Mouse (Mus musculus): ENCODE measurements around the gene Btnl6. TPM values are rescaled to one million over a fixed set of nuclear protein-coding genes. Genes with fewer than 3 reads are reported as not detected.
"Not testable (repeated sequence)": the region's sequence is repeated elsewhere in the genome, so short reads cannot be mapped to it uniquely, and the experiment has no call there.

The Btnl6 gene
- polyA plus RNA-seq, 1 experiment from 2014 or later: not detected

DNA sequence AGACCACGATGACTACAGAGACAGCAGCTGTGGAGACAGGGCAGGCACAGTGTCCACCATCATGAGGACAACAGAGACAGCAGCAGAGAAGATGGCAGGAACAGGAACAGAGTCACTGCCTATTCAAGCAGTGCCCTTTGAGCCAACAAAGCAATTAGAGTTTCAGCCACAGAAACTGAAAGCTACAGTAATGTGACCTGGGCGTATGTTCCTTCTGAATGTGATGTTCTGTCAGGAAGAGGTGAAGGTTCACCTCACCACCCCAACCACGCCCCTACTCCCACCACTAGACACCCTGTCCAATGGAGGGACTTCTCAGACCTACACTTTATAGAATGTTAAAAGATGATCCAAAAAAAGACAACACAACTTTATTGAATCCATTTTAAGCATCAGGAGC lies 1.4 kb upstream of the Btnl6 start:
- not testable (repeated sequence) for H3K9ac ChIP-seq (ENCODE audit: low read depth, low read length); ATAC-seq

GRCm38 (mm10) chr17:34517795-34518194 lies 643 bp upstream of the Btnl6 start:
- Histone ChIP-seq H3K4me2 (ENCODE audit: low read length) (no peak overlapping the region), H3K9ac (ENCODE audit: low read depth, low read length) (no peak overlapping the region), H3K36me3 (ENCODE audit: control insufficient read depth, insufficient read depth, low read length) (no peaks in the 10 kb centered on the region), H3K27ac (ENCODE audit: low read depth, low read length) (no peak overlapping the region), H3K9me3 (ENCODE audit: control insufficient read depth, low read length) (no peaks in the 10 kb centered on the region), H3K4me1 (ENCODE audit: control insufficient read depth, insufficient read depth, low read depth, low read length) (no peaks in the 10 kb centered on the region), H3K27me3 (replicated peaks; ENCODE audit: control insufficient read depth, insufficient read depth, low read length) (no peaks in the 10 kb centered on the region), H3K4me3 (ENCODE audit: low read length) (no peak overlapping the region)
- 94% methylated on average over 4 of the region's 4 CpGs for WGBS
- no peak for ATAC-seq

More for the DNA sequence above, 1.4 kb upstream of the Btnl6 start:
- not testable (repeated sequence) for H3K27me3 ChIP-seq (replicated peaks; ENCODE audit: control insufficient read depth, insufficient read depth, low read length); H3K4me3 ChIP-seq (ENCODE audit: low read length); H3K4me2 ChIP-seq (ENCODE audit: low read length); H3K27ac ChIP-seq (ENCODE audit: low read depth, low read length); H3K4me1 ChIP-seq (ENCODE audit: control insufficient read depth, insufficient read depth, low read depth, low read length); H3K36me3 ChIP-seq (ENCODE audit: control insufficient read depth, insufficient read depth, low read length); H3K9me3 ChIP-seq (ENCODE audit: control insufficient read depth, low read length)
- WGBS: 87% methylated on average over 3 of the region's 3 CpGs

GRCm38 (mm10) chr17:34516514-34516913 lies 638 bp downstream of the Btnl6 start:
- Histone ChIP-seq H3K4me1 (ENCODE audit: control insufficient read depth, insufficient read depth, low read depth, low read length) (no peaks in the 10 kb centered on the region), H3K4me2 (ENCODE audit: low read length) (no peak overlapping the region), H3K4me3 (ENCODE audit: low read length) (no peak overlapping the region), H3K27ac (ENCODE audit: low read depth, low read length) (no peak overlapping the region), H3K9ac (ENCODE audit: low read depth, low read length) (no peak overlapping the region), H3K36me3 (ENCODE audit: control insufficient read depth, insufficient read depth, low read length) (no peaks in the 10 kb centered on the region), H3K9me3 (ENCODE audit: control insufficient read depth, low read length) (no peaks in the 10 kb centered on the region), H3K27me3 (replicated peaks; ENCODE audit: control insufficient read depth, insufficient read depth, low read length) (no peaks in the 10 kb centered on the region)
- no peak for ATAC-seq
- 76% methylated on average over 2 of the region's 2 CpGs for WGBS

- not testable (repeated sequence) for H3K4me2 ChIP-seq (ENCODE audit: low read length); H3K9ac ChIP-seq (ENCODE audit: low read depth, low read length); H3K4me1 ChIP-seq (ENCODE audit: control insufficient read depth, insufficient read depth, low read depth, low read length); H3K9me3 ChIP-seq (ENCODE audit: control insufficient read depth, low read length); H3K27me3 ChIP-seq (replicated peaks; ENCODE audit: control insufficient read depth, insufficient read depth, low read length); ATAC-seq; H3K36me3 ChIP-seq (ENCODE audit: control insufficient read depth, insufficient read depth, low read length); H3K4me3 ChIP-seq (ENCODE audit: low read length); H3K27ac ChIP-seq (ENCODE audit: low read depth, low read length)
- 79% methylated on average over 1 of the region's 1 CpGs for WGBS
These were observed 5.4 kb downstream of the Btnl6 start for GRCm38 (mm10) chr17:34511723-34512122.

- no peak for ATAC-seq
- Histone ChIP-seq H3K4me3 (ENCODE audit: low read length) (no peak overlapping the region), H3K36me3 (ENCODE audit: control insufficient read depth, insufficient read depth, low read length) (no peaks in the 10 kb centered on the region), H3K27me3 (replicated peaks; ENCODE audit: control insufficient read depth, insufficient read depth, low read length) (no peaks in the 10 kb centered on the region), H3K9me3 (ENCODE audit: control insufficient read depth, low read length) (no peaks in the 10 kb centered on the region), H3K4me1 (ENCODE audit: control insufficient read depth, insufficient read depth, low read depth, low read length) (no peaks in the 10 kb centered on the region), H3K9ac (ENCODE audit: low read depth, low read length) (no peak overlapping the region), H3K4me2 (ENCODE audit: low read length) (no peak overlapping the region), H3K27ac (ENCODE audit: low read depth, low read length) (no peak overlapping the region)
These were observed 9.6 kb downstream of the Btnl6 start for GRCm38 (mm10) chr17:34507591-34507990.

- not testable (repeated sequence) for H3K4me2 ChIP-seq (ENCODE audit: low read length); H3K4me1 ChIP-seq (ENCODE audit: control insufficient read depth, insufficient read depth, low read depth, low read length); H3K9ac ChIP-seq (ENCODE audit: low read depth, low read length); H3K4me3 ChIP-seq (ENCODE audit: low read length); H3K36me3 ChIP-seq (ENCODE audit: control insufficient read depth, insufficient read depth, low read length); ATAC-seq; H3K27me3 ChIP-seq (replicated peaks; ENCODE audit: control insufficient read depth, insufficient read depth, low read length); H3K9me3 ChIP-seq (ENCODE audit: control insufficient read depth, low read length); H3K27ac ChIP-seq (ENCODE audit: low read depth, low read length)
- WGBS: 84% methylated on average over 2 of the region's 4 CpGs
These were observed 19.4 kb downstream of the Btnl6 start for GRCm38 (mm10) chr17:34497726-34498125.

GRCm38 (mm10) chr17:34497319-34497718 lies 19.8 kb downstream of the Btnl6 start:
- H3K4me2 ChIP-seq (ENCODE audit: low read length); ATAC-seq; H3K9ac ChIP-seq (ENCODE audit: low read depth, low read length); H3K27ac ChIP-seq (ENCODE audit: low read depth, low read length); H3K36me3 ChIP-seq (ENCODE audit: control insufficient read depth, insufficient read depth, low read length); H3K4me3 ChIP-seq (ENCODE audit: low read length); H3K9me3 ChIP-seq (ENCODE audit: control insufficient read depth, low read length); H3K4me1 ChIP-seq (ENCODE audit: control insufficient read depth, insufficient read depth, low read depth, low read length); H3K27me3 ChIP-seq (replicated peaks; ENCODE audit: control insufficient read depth, insufficient read depth, low read length): not testable (repeated sequence)
- WGBS: 89% methylated on average over 3 of the region's 3 CpGs

GRCm38 (mm10) chr17:34496539-34496938 lies 20.6 kb downstream of the Btnl6 start:
- H3K4me3 ChIP-seq (ENCODE audit: low read length): no peak overlapping the region
- no peaks in the 10 kb centered on the region for H3K9me3 ChIP-seq (ENCODE audit: control insufficient read depth, low read length)
- WGBS: 83% methylated on average over 1 of the region's 2 CpGs
- H3K4me2 ChIP-seq (ENCODE audit: low read length): no peak overlapping the region
- H3K27me3 ChIP-seq (replicated peaks; ENCODE audit: control insufficient read depth, insufficient read depth, low read length): no peaks in the 10 kb centered on the region
- ATAC-seq: no peak
- H3K36me3 ChIP-seq (ENCODE audit: control insufficient read depth, insufficient read depth, low read length): no peaks in the 10 kb centered on the region
- no peak overlapping the region for H3K27ac ChIP-seq (ENCODE audit: low read depth, low read length)
- no peak overlapping the region for H3K9ac ChIP-seq (ENCODE audit: low read depth, low read length)
- no peaks in the 10 kb centered on the region for H3K4me1 ChIP-seq (ENCODE audit: control insufficient read depth, insufficient read depth, low read depth, low read length)

GRCm38 (mm10) chr17:34495156-34495555 lies 22.0 kb downstream of the Btnl6 start:
- not testable (repeated sequence) for H3K4me3 ChIP-seq (ENCODE audit: low read length); H3K36me3 ChIP-seq (ENCODE audit: control insufficient read depth, insufficient read depth, low read length); H3K9me3 ChIP-seq (ENCODE audit: control insufficient read depth, low read length); H3K9ac ChIP-seq (ENCODE audit: low read depth, low read length); ATAC-seq; H3K27me3 ChIP-seq (replicated peaks; ENCODE audit: control insufficient read depth, insufficient read depth, low read length); H3K4me2 ChIP-seq (ENCODE audit: low read length); H3K27ac ChIP-seq (ENCODE audit: low read depth, low read length); H3K4me1 ChIP-seq (ENCODE audit: control insufficient read depth, insufficient read depth, low read depth, low read length)
- WGBS: 87% methylated on average over 2 of the region's 2 CpGs

GRCm38 (mm10) chr17:34492796-34493195 lies 24.4 kb downstream of the Btnl6 start:
- no peak for ATAC-seq
- Histone ChIP-seq H3K36me3 (ENCODE audit: control insufficient read depth, insufficient read depth, low read length) (no peaks in the 10 kb centered on the region), H3K27ac (ENCODE audit: low read depth, low read length) (no peak overlapping the region), H3K9me3 (ENCODE audit: control insufficient read depth, low read length) (no peaks in the 10 kb centered on the region), H3K4me3 (ENCODE audit: low read length) (no peak overlapping the region), H3K9ac (ENCODE audit: low read depth, low read length) (no peak overlapping the region), H3K27me3 (replicated peaks; ENCODE audit: control insufficient read depth, insufficient read depth, low read length) (no peaks in the 10 kb centered on the region), H3K4me1 (ENCODE audit: control insufficient read depth, insufficient read depth, low read depth, low read length) (no peaks in the 10 kb centered on the region), H3K4me2 (ENCODE audit: low read length) (no peak overlapping the region)

Data from hindbrain, embryonic 16.5 days (tissue).